Mouse (Mus musculus): Measurements from ENCODE around the gene Nfkbie.
A peak's percentile ranks its signal among the peaks of the same experiment; 100 is the strongest.

The Nfkbie gene

GRCm38 (mm10) chr17:45596631-45597396 is 41.3 kb downstream of the Nfkbie start:
- peak; percentile 62 to 86 for DNase-seq (ENCODE audit: low spot score in 2 of 2)

GRCm38 (mm10) chr17:45597787-45598186 is 42.3 kb downstream of the Nfkbie start:
- no peak for DNase-seq (ENCODE audit: low spot score in 2 of 2)

- no peak for DNase-seq (ENCODE audit: low spot score in 2 of 2)
Measured at GRCm38 (mm10) chr17:45598376-45598775, 42.9 kb downstream of the Nfkbie start.

GRCm38 (mm10) chr17:45598891-45599290 is 43.4 kb downstream of the Nfkbie start:
- no peak for DNase-seq (ENCODE audit: low spot score in 2 of 2)

- peak in 1 of 2 experiments; percentile 61 for DNase-seq (ENCODE audit: low spot score in 2 of 2)
Measured at GRCm38 (mm10) chr17:45599446-45600242, 44.1 kb downstream of the Nfkbie start, which contains the start of gene Slc29a1. Slc29a1 (minus strand) TSS chr17:45599606.

- no peak for DNase-seq (ENCODE audit: low spot score in 2 of 2)
Measured at GRCm38 (mm10) chr17:45600267-45600666, 44.8 kb downstream of the Nfkbie start.

- no peak for DNase-seq (ENCODE audit: low spot score in 2 of 2)
Measured at GRCm38 (mm10) chr17:45601325-45601724, 45.8 kb downstream of the Nfkbie start.

GRCm38 (mm10) chr17:45601877-45602304 is 46.4 kb downstream of the Nfkbie start, which contains the start of gene Mymx:
Mymx (minus strand) TSS chr17:45602102.
- DNase-seq (ENCODE audit: low spot score in 2 of 2) = no peak

GRCm38 (mm10) chr17:45602984-45603383 is 47.5 kb downstream of the Nfkbie start:
- DNase-seq (ENCODE audit: low spot score in 2 of 2) = no peak

GRCm38 (mm10) chr17:45606992-45607879 is 51.7 kb downstream of the Nfkbie start:
- DNase-seq (ENCODE audit: low spot score in 2 of 2) = no peak

GRCm38 (mm10) chr17:45608396-45608795 is 52.9 kb downstream of the Nfkbie start:
- DNase-seq (ENCODE audit: low spot score in 2 of 2) = no peak

- no peak for DNase-seq (ENCODE audit: low spot score in 2 of 2)
Measured at GRCm38 (mm10) chr17:45610144-45610866, 54.8 kb downstream of the Nfkbie start.

GRCm38 (mm10) chr17:45612008-45612407 is 56.5 kb downstream of the Nfkbie start:
- no peak for DNase-seq (ENCODE audit: low spot score in 2 of 2)
